Mouse (Mus musculus) bone marrow, adult 2 months (tissue): ENCODE data around the gene Tas2r135.

Experiments
- CTCF ChIP-seq: fragments of 200-500 bp; IDR thresholded peaks from 2 replicates; pipeline ENCODE4 v1.5.1; 2011; ENCODE audit warnings: low read length, control low read depth; ENCODE audit not compliant: control insufficient read depth, insufficient read depth
- POLR2A ChIP-seq: fragments of 200-500 bp; IDR thresholded peaks from 2 replicates; pipeline ENCODE4 v1.6.1; 2011; ENCODE audit warnings: low read depth, mild to moderate bottlenecking, control low read depth, low read length, borderline replicate concordance; ENCODE audit not compliant: control insufficient read depth

DNA sequence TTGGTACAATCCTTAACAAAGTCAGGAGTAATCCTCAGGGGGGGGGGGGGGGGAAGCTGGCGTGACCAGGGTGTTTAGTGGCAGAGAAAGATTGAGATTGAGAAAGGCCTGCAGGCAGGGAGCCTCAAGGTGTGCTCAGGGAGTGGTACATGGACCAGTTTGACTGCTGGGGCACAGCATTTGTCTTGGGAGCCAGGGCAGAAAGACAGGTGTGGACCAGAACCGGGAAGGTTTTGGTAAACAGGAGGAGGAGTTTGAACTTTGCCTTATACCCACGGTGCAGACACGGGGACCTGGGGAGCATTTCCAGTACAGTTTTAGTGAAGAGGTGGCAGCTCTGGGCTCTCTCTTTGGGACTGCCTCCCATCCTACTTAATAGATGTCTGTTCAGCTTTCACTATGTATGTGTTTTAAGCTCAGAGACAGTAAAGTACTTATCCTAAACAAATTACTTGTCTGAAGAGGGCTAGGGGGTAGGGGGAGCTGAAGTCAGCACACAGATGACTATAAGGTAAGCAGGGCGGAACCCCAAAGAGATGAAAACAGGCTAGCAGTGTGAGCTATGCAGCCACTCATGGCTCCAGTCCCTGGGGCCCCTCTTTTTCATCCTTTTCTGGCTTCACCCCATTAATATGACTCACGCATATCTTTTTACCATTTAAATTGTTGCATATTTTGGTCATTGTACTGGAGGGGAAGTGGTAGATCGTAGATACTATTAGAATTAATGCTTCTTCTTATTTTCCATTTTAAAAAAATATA, 31.4 kb upstream of the Tas2r135 start:
- TF ChIP-seq CTCF (no peak), POLR2A (no peak)
